Mouse (Mus musculus) forebrain, embryonic 15.5 days (tissue): ENCODE results near the gene Pcca. TPM values are rescaled to one million over a fixed set of nuclear protein-coding genes. Genes with fewer than 3 reads are reported as not detected.

ENCODE experiments used
- ATAC-seq: fragments of 200-750 bp; cut with Nextera tagmentation; replicated peaks from 2 replicates; pipeline ENCODE4 v1.8.0; 2017; ENCODE audit warnings: mild to moderate bottlenecking, moderate TSS enrichment, moderate library complexity
- H3K27ac ChIP-seq: fragments of 300-500 bp; sonication (generic); replicated peaks from 2 replicates; pipeline ENCODE4 v1.5.1; 2015; ENCODE audit warnings: mild to moderate bottlenecking, inconsistent platforms
- H3K27me3 ChIP-seq: fragments of 300-500 bp; sonication (generic); 2 replicates; pipeline ENCODE4 v1.6.1; 2015; ENCODE audit warnings: inconsistent platforms
- H3K36me3 ChIP-seq: fragments of 300-500 bp; sonication (generic); 2 replicates; pipeline ENCODE4 v1.6.1; 2015; ENCODE audit warnings: mild to moderate bottlenecking, inconsistent platforms
- H3K4me1 ChIP-seq: fragments of 300-500 bp; sonication (generic); 2 replicates; pipeline ENCODE4 v1.6.1; 2015; ENCODE audit warnings: inconsistent platforms
- H3K4me2 ChIP-seq: fragments of 300-500 bp; sonication (generic); replicated peaks from 2 replicates; pipeline ENCODE4 v1.6.1; 2015; ENCODE audit warnings: mild to moderate bottlenecking, inconsistent platforms
- H3K4me3 ChIP-seq: fragments of 300-500 bp; sonication (generic); 2 replicates; pipeline ENCODE4 v1.5.1; 2015; ENCODE audit warnings: mild to moderate bottlenecking, inconsistent platforms
- H3K9ac ChIP-seq: fragments of 300-500 bp; sonication (generic); replicated peaks from 2 replicates; pipeline ENCODE4 v1.6.1; 2015; ENCODE audit warnings: mild to moderate bottlenecking, inconsistent platforms
- H3K9me3 ChIP-seq: fragments of 300-500 bp; sonication (generic); 2 replicates; pipeline ENCODE4 v1.6.1; 2016; ENCODE audit warnings: inconsistent platforms
- WGBS: fragments of 180-500 bp; shearing (Covaris S2); methylation state at CpG from one replicate; pipeline ENCODE4 v1.1.7; 2015; ENCODE audit warnings: mixed read lengths; 5-methylcytosine and 5-hydroxymethylcytosine counted together
- polyA plus RNA-seq: library from polyadenylated mRNA; unstranded; fragments of >200 nt; fragmentation: Nextera tagmentation; extraction: Ambion mirVana; gene quantifications from 2 replicates; pipeline ENCODE4 v1.2.1, GENCODE M21; 2015

The Pcca gene
- polyA plus RNA-seq, 1 experiment from 2014 or later: 21.9 TPM

DNA sequence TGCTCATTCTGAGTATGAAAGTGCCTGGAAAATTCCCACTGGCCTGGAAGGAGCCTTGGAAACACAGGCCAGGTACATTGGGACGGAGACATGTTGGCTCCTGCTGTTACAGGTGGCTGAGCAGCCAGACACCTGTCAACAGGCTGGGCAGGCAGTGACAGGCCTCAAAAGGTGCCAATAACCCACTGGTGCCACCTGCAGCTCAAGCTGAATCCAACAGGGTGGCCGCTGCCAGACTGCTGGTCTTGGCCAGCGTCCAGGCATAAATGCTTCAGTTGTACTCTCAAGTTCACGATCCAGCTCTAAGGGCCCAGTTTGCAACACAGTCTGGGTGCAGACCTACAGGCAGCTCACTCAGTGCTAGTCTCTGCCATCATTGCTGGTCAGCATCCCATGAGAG is 368.8 kb downstream of the Pcca start:
- Histone ChIP-seq H3K9me3 (peaks cover 4% of the 10 kb centered on the region; the same call in 1 of the 2 replicates), H3K27me3 (no peaks in the 10 kb centered on the region), H3K4me3 (no peak overlapping the region), H3K9ac (no peak overlapping the region), H3K4me1 (peaks cover 20% of the 10 kb centered on the region), H3K36me3 (no peaks in the 10 kb centered on the region), H3K27ac (no peak overlapping the region), H3K4me2 (no peak overlapping the region)
- 28% methylated on average over 4 of the region's 4 CpGs for WGBS
- ATAC-seq: peak; percentile 88

DNA sequence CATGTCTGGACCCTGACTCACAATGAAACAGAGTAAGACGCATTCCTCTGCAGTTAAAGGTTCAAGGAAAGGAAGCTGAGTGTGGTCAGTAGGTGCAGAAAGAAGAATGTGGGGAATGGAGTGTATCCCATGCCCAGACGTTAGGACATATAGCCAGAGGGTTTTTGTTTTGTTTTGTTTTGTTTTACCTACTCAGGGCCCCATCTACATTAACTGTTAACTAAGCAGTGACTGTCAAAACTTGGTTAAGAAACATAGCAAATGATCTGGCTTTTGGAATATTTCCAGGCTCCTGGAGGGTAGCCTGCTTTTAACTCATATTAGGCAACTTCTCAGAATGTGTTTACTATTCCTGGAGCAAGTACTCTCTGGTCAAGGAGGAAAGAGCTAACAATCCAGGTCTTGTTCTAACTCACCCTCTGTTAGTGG is 369.8 kb downstream of the Pcca start:
- peaks cover 20% of the 10 kb centered on the region for H3K4me1 ChIP-seq

DNA sequence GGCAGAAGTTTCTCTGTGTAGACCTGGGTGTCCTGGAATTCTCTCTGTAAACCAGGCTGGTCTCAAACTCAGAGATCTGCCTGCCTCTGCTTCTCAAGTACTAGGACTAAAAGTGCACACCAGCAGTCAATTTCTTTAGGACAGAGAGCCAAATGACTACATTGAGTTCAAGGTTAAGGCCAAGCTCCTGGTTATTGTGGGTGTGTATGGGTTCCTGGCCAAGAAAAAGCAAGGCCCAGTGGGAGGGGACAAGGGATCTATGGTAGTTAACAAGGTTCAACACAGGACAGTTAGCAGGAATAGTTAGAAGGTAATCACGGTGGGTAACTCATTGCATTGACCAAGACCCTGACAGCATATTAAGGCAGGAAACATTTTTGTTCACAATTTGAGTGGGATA is 370.9 kb downstream of the Pcca start:
- H3K27ac ChIP-seq: no peak overlapping the region
- H3K4me3 ChIP-seq: no peak overlapping the region
- no peak overlapping the region for H3K4me2 ChIP-seq
- peaks cover 20% of the 10 kb centered on the region for H3K4me1 ChIP-seq
- H3K9me3 ChIP-seq: peaks cover 4% of the 10 kb centered on the region; the same call in 1 of the 2 replicates
- no peak overlapping the region for H3K9ac ChIP-seq
- 97% methylated on average over 1 of the region's 1 CpGs for WGBS
- no peaks in the 10 kb centered on the region for H3K27me3 ChIP-seq
- H3K36me3 ChIP-seq: no peaks in the 10 kb centered on the region
- no peak for ATAC-seq

More for the DNA sequence above, 369.8 kb downstream of the Pcca start:
- Histone ChIP-seq H3K4me2 (no peak overlapping the region), H3K27me3 (no peaks in the 10 kb centered on the region), H3K36me3 (no peaks in the 10 kb centered on the region), H3K9me3 (peaks cover 4% of the 10 kb centered on the region; the same call in 1 of the 2 replicates), H3K27ac (no peak overlapping the region), H3K4me3 (no peak overlapping the region), H3K9ac (no peak overlapping the region)
- WGBS: 45% methylated on average over 2 of the region's 2 CpGs
- no peak for ATAC-seq

DNA sequence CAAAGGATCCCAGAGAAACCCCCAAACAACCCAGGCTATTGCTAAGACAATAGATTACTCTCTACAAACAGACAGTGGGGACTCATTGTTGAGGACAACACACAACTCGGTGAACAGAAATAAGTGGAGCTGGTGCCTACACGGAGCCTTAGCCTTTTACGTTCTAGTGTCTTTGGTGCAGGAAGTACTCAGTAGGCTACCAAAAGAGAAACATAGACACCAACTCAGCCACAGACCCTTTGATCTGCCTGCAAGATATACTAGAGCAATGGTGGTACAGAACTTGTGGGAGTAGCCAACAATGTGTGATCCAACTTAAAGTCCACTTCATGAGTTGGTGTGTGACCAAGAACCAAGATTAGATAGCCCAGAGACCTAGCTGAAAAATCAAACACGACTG is 374.0 kb downstream of the Pcca start:
- WGBS: 97% methylated on average over 4 of the region's 4 CpGs
- H3K4me2 ChIP-seq: no peak overlapping the region
- no peak overlapping the region for H3K27ac ChIP-seq
- peaks cover 4% of the 10 kb centered on the region; the same call in 1 of the 2 replicates for H3K27me3 ChIP-seq
- no peak overlapping the region for H3K4me3 ChIP-seq
- H3K9me3 ChIP-seq: peaks cover 4% of the 10 kb centered on the region; the same call in 1 of the 2 replicates
- peaks cover 11% of the 10 kb centered on the region for H3K4me1 ChIP-seq
- no peak for ATAC-seq
- no peaks in the 10 kb centered on the region for H3K36me3 ChIP-seq
- H3K9ac ChIP-seq: no peak overlapping the region

DNA sequence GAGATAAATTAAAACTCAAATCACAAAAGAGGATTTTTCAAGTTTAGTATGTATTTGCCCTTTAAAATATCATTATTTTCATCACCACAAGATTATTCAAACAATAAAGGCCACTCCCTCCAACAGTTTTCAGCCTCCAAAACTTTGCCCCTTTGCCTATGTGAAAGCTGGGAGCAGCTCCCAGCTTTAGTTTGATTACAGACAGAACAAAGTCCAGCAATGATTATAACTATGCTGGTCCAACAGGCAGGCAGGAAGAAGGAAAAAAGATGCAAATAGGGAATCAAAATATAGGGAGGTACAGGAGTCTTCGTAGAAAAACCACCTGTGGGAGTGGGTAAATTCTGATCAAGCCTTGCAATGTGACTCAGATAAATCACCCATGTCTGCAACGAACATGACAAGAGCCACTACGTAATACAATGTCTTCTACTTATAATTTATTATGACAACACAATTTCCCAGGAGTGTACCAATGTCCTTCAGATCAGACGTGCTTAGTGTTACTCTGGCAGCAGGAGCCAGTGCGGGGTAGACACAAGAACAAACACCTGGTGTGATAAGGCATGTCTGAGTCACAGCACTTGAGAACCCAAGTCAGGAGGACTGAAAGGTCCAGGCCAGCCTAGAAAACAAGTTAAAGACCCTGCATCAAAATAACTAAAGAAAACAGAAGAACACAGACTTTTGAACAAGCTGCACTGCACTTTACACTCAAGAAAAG is 375.4 kb downstream of the Pcca start:
- ATAC-seq: no peak
- WGBS: 91% methylated on average over 5 of the region's 5 CpGs
- H3K27me3 ChIP-seq: peaks cover 12% of the 10 kb centered on the region; the same call in 1 of the 2 replicates
- H3K9ac ChIP-seq: no peak overlapping the region
- peaks cover 4% of the 10 kb centered on the region; the same call in 1 of the 2 replicates for H3K9me3 ChIP-seq
- no peak overlapping the region for H3K4me3 ChIP-seq
- no peak overlapping the region for H3K27ac ChIP-seq
- no peaks in the 10 kb centered on the region for H3K36me3 ChIP-seq
- no peak overlapping the region for H3K4me2 ChIP-seq
- peaks cover 10% of the 10 kb centered on the region; the same call in 1 of the 2 replicates for H3K4me1 ChIP-seq

DNA sequence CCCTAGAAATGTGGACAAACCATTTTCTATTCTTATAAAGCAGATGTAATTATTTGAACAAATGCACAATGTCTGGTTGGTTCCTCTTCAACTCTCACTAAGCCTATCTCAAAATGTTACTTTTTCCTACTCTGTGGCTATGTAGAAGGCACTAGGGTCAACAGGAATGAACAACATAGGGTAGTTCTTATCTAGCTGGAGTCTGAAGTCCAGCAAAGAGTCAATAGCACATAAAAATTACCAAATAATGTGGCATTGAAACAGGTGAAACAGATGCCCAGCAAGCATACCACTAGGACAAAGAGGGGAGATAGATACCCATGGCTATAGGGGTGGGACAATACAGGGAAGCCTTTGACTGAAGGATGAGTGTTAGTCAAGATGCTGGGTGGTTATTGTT is 377.1 kb downstream of the Pcca start:
- Histone ChIP-seq H3K4me1 (peaks cover 10% of the 10 kb centered on the region; the same call in 1 of the 2 replicates), H3K27ac (no peak overlapping the region), H3K36me3 (no peaks in the 10 kb centered on the region), H3K9me3 (peaks cover 4% of the 10 kb centered on the region; the same call in 1 of the 2 replicates), H3K4me3 (no peak overlapping the region), H3K9ac (no peak overlapping the region), H3K4me2 (no peak overlapping the region), H3K27me3 (peaks cover 12% of the 10 kb centered on the region; the same call in 1 of the 2 replicates)
- ATAC-seq: no peak

DNA sequence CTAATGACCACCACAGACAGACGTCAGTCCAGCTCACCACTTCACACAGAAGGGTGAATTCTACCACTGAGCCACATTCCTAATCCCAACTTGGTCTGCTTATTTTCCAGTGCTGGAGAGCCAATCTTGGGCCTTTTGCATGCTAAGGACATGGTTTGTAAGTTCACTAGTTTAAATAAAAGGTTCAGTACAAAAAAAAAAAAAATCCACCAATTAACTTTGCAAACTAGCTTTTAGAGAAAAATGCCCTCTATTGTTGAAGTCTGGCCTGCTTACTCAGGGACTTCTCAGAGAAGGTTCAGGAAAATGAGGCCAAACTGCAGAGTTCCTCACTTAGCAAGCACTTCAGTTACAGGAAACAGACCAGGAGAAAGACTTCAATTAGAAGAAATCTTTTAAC is 378.0 kb downstream of the Pcca start:
- Histone ChIP-seq H3K9me3 (peaks cover under 1% of the 10 kb centered on the region; the same call in 1 of the 2 replicates), H3K9ac (no peak overlapping the region), H3K36me3 (0 out of 2 replicates have a peak, but pooled peaks cover 3% of the 10 kb centered on the region), H3K27ac (no peak overlapping the region), H3K27me3 (peaks cover 12% of the 10 kb centered on the region; the same call in 1 of the 2 replicates), H3K4me3 (0 out of 2 replicates have a peak overlapping the region, but pooled peaks have one; percentile 49), H3K4me2 (peak overlapping the region; percentile 88), H3K4me1 (peaks cover 10% of the 10 kb centered on the region; the same call in 1 of the 2 replicates)
- no peak for ATAC-seq
- 38% methylated on average over 1 of the region's 1 CpGs for WGBS

DNA sequence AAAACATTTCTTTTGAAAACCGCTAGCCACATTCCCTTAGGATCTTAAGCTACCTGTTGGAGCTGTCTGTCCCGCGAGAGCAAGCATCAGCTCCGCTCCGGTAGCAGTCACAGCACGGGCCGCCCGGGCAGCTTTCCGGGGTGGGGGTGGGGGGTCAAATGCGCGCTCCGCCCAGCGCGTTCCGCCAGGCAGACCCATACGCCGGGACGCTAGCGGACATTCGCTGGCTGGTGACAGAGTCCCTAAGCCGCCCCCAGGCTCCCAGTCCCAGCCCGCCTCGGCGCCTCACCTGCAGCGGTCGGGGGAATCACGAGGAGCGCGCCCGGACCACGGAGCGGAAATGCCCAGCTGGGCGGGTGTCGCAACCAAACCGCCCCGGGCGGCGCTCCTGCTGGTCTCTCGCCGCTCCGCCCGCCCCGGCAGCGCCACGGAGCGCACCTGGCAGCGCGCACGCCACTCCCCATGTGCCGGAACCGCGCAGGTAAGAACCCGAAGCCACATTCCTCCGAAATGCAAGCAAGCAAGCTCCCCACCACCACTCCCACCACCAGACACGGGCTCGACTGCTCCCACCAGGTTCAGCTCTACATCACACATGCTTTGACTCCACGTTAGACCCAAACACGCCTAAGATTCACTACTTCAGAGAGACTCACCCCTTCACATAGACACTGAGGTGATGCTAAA is 378.8 kb downstream of the Pcca start:
- H3K9me3 ChIP-seq: no peaks in the 10 kb centered on the region; the same call in 1 of the 2 replicates
- peaks cover 10% of the 10 kb centered on the region; the same call in 1 of the 2 replicates for H3K4me1 ChIP-seq
- 0 out of 2 replicates have a peak, but pooled peaks cover 3% of the 10 kb centered on the region for H3K36me3 ChIP-seq
- peak; percentile 83 for ATAC-seq
- H3K4me2 ChIP-seq: peak overlapping the region; percentile 88
- H3K4me3 ChIP-seq: peak overlapping the region; percentile 49
- no peak overlapping the region for H3K27ac ChIP-seq
- peak overlapping the region; percentile 52 for H3K9ac ChIP-seq
- peaks cover 12% of the 10 kb centered on the region; the same call in 1 of the 2 replicates for H3K27me3 ChIP-seq
- WGBS: under 1% methylated on average over 50 of the region's 58 CpGs

DNA sequence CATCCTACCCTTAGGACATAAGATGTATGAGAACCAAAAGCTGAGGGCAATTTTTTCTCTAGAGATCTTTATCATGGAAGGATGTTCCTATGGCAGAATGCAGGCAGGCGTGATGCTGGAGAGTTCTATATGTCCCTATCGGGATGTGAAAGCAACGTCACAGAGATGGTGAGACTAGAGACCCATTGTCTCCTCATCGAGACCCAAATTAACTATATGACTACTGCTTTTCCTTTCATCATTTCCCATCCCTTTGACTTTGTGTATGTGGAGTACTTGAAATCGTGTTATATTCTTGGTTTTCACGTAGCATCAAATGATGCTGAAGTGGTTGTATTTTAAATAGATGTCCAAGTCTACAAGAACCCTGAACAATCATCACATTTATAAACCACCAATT is 379.5 kb downstream of the Pcca start, which contains the start of gene Ggact:
Gene Ggact (minus strand): TSS at position 101 of the 400 bp plus-strand sequence.
- no peak for ATAC-seq
- WGBS: 80% methylated on average over 6 of the region's 6 CpGs
- H3K36me3 ChIP-seq: 0 out of 2 replicates have a peak, but pooled peaks cover 3% of the 10 kb centered on the region
- peaks cover 12% of the 10 kb centered on the region; the same call in 1 of the 2 replicates for H3K27me3 ChIP-seq
- H3K27ac ChIP-seq: no peak within 1 kb of the TSS
- peaks cover 10% of the 10 kb centered on the region; the same call in 1 of the 2 replicates for H3K4me1 ChIP-seq
- H3K4me3 ChIP-seq: peak within 1 kb of the TSS; percentile 49
- peak within 1 kb of the TSS; percentile 88 for H3K4me2 ChIP-seq
- H3K9me3 ChIP-seq: no peaks in the 10 kb centered on the region
- peak within 1 kb of the TSS; percentile 52 for H3K9ac ChIP-seq

DNA sequence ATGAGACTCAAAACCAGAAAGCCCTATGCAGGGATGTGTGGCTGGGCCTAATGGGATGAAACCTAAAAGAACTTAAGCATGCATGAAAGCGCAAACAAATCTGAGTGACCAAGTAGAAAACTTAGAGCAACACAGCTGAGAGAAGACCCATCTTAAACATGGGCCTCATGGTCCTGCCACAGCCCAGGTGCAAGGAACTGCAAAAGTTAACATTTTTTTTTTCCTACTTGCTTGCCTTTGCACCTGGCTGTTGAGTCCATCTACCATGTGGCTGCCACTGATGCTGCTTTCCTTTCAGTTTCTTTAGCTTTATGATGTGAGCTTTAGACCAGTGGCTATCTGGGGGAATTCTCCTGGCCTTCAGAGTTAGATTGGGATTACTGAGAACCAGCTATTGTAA is 383.6 kb downstream of the Pcca start:
- Histone ChIP-seq H3K4me1 (peaks cover 6% of the 10 kb centered on the region; the same call in 1 of the 2 replicates), H3K9me3 (no peaks in the 10 kb centered on the region), H3K27me3 (peaks cover 12% of the 10 kb centered on the region; the same call in 1 of the 2 replicates), H3K4me3 (no peak overlapping the region), H3K36me3 (0 out of 2 replicates have a peak, but pooled peaks cover 3% of the 10 kb centered on the region), H3K4me2 (no peak overlapping the region), H3K27ac (no peak overlapping the region), H3K9ac (no peak overlapping the region)
- 100% methylated on average over 1 of the region's 1 CpGs for WGBS
- no peak for ATAC-seq

DNA sequence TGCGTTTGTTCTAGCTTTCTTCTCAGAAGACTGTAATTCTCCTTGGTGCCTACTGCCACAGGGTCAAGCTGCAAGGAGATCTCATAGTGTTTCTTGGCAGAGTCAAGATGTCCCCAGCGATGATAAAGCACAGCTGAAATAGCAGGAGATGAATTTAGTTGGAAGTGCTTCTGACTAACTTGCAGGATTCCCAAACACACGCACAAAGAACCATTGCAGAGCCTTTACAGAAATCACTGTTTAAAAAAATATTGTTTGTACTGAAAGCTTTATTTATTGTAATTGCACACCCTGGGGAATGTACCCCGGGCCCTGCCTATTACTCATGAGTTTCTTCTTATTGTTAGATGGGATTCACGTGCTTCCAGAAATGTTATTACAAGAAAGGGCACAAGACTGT is 385.9 kb downstream of the Pcca start:
- Histone ChIP-seq H3K27me3 (no peaks in the 10 kb centered on the region), H3K4me2 (no peak overlapping the region), H3K4me1 (no peaks in the 10 kb centered on the region), H3K9me3 (no peaks in the 10 kb centered on the region), H3K36me3 (peaks cover 6% of the 10 kb centered on the region; the same call in 1 of the 2 replicates), H3K27ac (no peak overlapping the region), H3K9ac (no peak overlapping the region), H3K4me3 (no peak overlapping the region)
- ATAC-seq: no peak
- WGBS: 80% methylated on average over 5 of the region's 5 CpGs

DNA sequence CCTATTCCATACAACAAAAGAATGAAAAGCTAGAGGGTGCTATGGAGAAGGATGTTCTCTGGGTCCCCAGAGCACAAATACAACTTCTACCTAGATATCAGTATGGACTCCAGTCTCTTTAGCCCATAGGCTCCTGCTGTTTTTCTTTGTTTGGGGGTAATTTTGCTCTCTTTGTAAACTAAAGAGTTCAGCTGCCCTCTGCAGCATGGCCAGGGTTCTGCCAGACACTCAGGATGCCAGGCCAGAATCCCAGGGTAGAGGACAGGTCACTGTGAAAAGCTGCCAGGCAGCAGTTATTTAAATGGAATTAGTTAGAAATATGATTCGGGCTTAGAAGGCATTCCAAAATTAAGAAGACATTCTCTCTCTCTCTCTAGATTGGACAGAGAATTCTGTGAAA is 402.3 kb downstream of the Pcca start:
- H3K9ac ChIP-seq: no peak overlapping the region
- H3K27ac ChIP-seq: no peak overlapping the region
- H3K4me3 ChIP-seq: no peak overlapping the region
- H3K36me3 ChIP-seq: peaks cover 11% of the 10 kb centered on the region; the same call in 1 of the 2 replicates
- no peaks in the 10 kb centered on the region for H3K4me1 ChIP-seq
- no peak for ATAC-seq
- 76% methylated on average over 1 of the region's 1 CpGs for WGBS
- H3K4me2 ChIP-seq: no peak overlapping the region
- H3K27me3 ChIP-seq: no peaks in the 10 kb centered on the region
- H3K9me3 ChIP-seq: no peaks in the 10 kb centered on the region
